Mouse (Mus musculus): ENCODE data around the gene Itpr2. TPM values are rescaled to one million over a fixed set of nuclear protein-coding genes. Genes with fewer than 3 reads are reported as not detected.

Gene Itpr2
- polyA plus RNA-seq, 1 experiment from 2014 or later = 8.0 TPM

GRCm38 (mm10) chr6:146458436-146458835 lies 43.6 kb downstream of the Itpr2 start:
- ATAC-seq (ENCODE audit: low FRiP score) = no peak
- no peaks in the 10 kb centered on the region for H3K9me3 ChIP-seq (replicated peaks)
- no peak overlapping the region for H3K4me3 ChIP-seq
- H3K4me2 ChIP-seq (replicated peaks) = no peak overlapping the region
- no peaks in the 10 kb centered on the region for H3K36me3 ChIP-seq
- peaks cover 14% of the 10 kb centered on the region; the same call in 1 of the 2 replicates for H3K4me1 ChIP-seq
- no peak overlapping the region for H3K27ac ChIP-seq
- H3K27me3 ChIP-seq = no peaks in the 10 kb centered on the region
- 26% methylated on average over 5 of the region's 5 CpGs for WGBS
- H3K9ac ChIP-seq = no peak overlapping the region

DNA sequence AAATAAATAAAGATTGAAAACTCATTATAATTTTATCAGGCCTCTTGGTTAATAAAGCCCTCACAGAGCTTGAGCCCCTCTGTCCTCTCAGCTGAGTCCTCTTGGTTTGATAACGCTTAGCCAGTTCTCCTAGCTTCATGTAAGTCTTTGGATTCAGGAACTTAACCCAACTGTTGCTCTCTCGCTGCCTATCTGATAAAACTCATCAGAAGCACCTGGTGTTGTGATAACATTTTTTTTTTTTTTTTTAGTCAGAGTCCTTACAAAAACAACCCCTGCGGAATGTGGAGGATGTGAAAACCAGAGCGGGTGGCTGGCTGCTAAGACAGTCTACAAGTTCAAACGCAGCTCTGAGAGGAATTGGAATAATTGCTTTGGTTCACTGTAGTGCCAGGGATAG lies 45.3 kb downstream of the Itpr2 start:
- no peak overlapping the region for H3K4me2 ChIP-seq (replicated peaks)
- H3K9me3 ChIP-seq (replicated peaks) = no peaks in the 10 kb centered on the region
- no peak overlapping the region for H3K9ac ChIP-seq
- whole genome bisulfite sequencing = 84% methylated on average over 5 of the region's 5 CpGs
- no peaks in the 10 kb centered on the region for H3K36me3 ChIP-seq
- no peaks in the 10 kb centered on the region for H3K27me3 ChIP-seq
- H3K27ac ChIP-seq = no peak overlapping the region
- no peak for ATAC-seq (ENCODE audit: low FRiP score)
- peaks cover 14% of the 10 kb centered on the region; the same call in 1 of the 2 replicates for H3K4me1 ChIP-seq
- H3K4me3 ChIP-seq = no peak overlapping the region

DNA sequence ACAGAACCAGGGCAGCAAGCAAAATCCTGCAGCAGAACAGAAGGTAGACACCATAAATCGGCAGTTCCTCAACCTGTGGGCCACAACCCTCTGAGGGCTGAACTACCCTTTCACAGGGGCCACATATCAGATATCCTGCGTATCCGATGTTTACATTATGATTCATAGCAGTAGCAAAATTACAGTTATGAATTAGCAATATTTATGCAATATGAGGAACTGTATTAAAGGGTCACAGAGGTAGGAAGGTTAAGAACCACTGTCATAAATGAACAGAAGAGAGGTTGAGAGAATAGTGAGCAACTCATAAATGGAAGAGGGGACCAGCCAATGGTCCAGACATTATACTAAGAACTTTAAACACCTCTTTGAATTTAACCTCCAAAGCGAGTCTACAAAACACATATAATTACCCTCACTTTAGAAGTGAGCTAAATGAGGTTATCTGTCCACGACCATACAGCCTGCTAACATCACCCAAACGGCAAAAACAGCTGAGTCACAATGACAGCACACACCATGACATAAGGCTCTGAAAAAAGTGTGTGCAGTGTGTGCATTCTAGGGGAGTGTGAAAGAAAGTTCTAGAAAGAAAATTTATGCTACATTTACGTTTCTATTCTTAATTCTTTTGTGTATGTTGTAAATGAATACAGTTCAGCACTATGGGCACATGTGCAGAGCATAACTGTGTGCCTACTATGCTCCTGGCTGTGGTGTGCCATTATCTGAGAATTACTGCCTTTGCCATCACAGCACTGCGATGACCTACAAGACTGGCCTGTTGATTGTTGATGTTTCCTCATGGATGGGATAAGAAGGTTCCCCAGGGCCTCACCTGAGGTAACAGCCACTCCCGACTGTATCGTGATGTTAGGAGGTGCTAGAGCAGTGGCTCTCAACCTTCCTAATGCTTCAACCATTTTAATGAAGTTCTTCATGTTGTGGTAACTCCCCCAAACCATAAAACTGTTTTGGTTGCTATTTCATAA lies 47.2 kb downstream of the Itpr2 start:
- Histone ChIP-seq H3K4me2 (replicated peaks) (no peak overlapping the region), H3K4me3 (no peak overlapping the region), H3K27me3 (no peaks in the 10 kb centered on the region), H3K9me3 (replicated peaks) (no peaks in the 10 kb centered on the region), H3K27ac (no peak overlapping the region), H3K4me1 (peaks cover 14% of the 10 kb centered on the region; the same call in 1 of the 2 replicates), H3K9ac (no peak overlapping the region), H3K36me3 (no peaks in the 10 kb centered on the region)
- WGBS = 83% methylated on average over 10 of the region's 10 CpGs
- no peak for ATAC-seq (ENCODE audit: low FRiP score)

GRCm38 (mm10) chr6:146452474-146452873 lies 49.5 kb downstream of the Itpr2 start:
- H3K4me2 ChIP-seq (replicated peaks) = no peak overlapping the region
- H3K36me3 ChIP-seq = no peaks in the 10 kb centered on the region
- H3K27me3 ChIP-seq = no peaks in the 10 kb centered on the region
- H3K9me3 ChIP-seq (replicated peaks) = no peaks in the 10 kb centered on the region
- WGBS = 94% methylated on average over 16 of the region's 16 CpGs
- H3K9ac ChIP-seq = no peak overlapping the region
- no peak for ATAC-seq (ENCODE audit: low FRiP score)
- no peak overlapping the region for H3K27ac ChIP-seq
- H3K4me1 ChIP-seq = no peaks in the 10 kb centered on the region
- H3K4me3 ChIP-seq = no peak overlapping the region

GRCm38 (mm10) chr6:146446032-146446704 lies 55.9 kb downstream of the Itpr2 start:
- 90% methylated on average over 11 of the region's 11 CpGs for WGBS
- no peak for ATAC-seq (ENCODE audit: low FRiP score)

GRCm38 (mm10) chr6:146439826-146440225 lies 62.2 kb downstream of the Itpr2 start:
- H3K27ac ChIP-seq = no peak overlapping the region
- ATAC-seq (ENCODE audit: low FRiP score) = no peak
- H3K4me2 ChIP-seq (replicated peaks) = no peak overlapping the region
- no peaks in the 10 kb centered on the region for H3K36me3 ChIP-seq
- no peaks in the 10 kb centered on the region for H3K27me3 ChIP-seq
- H3K4me1 ChIP-seq = 0 out of 2 replicates have a peak, but pooled peaks cover 3% of the 10 kb centered on the region
- 48% methylated on average over 2 of the region's 2 CpGs for WGBS
- no peak overlapping the region for H3K9ac ChIP-seq
- 0 out of 2 replicates have a peak, but pooled peaks cover 3% of the 10 kb centered on the region for H3K9me3 ChIP-seq (replicated peaks)
- H3K4me3 ChIP-seq = no peak overlapping the region

More at GRCm38 (mm10) chr6:146446032-146446704, 55.9 kb downstream of the Itpr2 start:
- Histone ChIP-seq H3K27ac (no peak overlapping the region), H3K27me3 (no peaks in the 10 kb centered on the region), H3K4me1 (no peaks in the 10 kb centered on the region), H3K9me3 (replicated peaks) (0 out of 2 replicates have a peak, but pooled peaks cover 3% of the 10 kb centered on the region), H3K4me3 (no peak overlapping the region), H3K36me3 (no peaks in the 10 kb centered on the region), H3K9ac (no peak overlapping the region), H3K4me2 (replicated peaks) (no peak overlapping the region)

DNA sequence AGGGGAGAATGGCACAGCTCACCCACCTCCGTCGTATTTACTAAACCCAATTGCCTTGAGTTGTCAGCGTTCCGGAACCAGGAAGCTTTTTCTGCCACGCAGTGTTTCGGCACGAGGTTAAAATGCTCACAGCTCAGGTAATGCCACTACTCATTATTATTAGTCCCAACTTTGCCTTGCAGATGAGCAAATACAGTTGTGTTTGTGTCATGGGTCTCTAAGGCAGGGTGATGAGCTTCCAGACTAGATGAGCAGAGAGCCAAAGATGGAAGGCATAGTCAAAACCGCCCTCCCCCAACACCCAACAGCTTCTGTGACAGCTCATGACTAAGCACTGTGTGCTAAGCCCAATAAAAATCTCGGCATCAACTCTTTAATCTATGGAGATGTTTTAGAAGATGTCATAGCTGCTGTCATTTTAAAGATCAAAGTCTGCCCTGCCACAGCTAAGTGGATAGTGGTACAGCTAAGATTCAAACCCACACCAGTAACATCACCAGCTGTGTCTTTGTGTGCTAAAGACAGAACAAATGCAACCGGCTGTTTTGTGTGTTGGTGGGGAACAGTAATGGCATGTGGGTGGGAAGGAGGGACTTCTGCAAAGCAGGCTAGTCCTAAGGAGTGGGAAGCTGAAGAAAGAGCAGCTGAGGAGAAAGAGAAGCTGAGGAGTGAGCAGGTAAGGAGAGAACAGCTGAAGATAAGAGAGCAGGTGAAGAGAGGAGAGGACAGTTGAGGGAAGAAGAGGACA lies 62.8 kb downstream of the Itpr2 start:
- H3K27ac ChIP-seq = no peak overlapping the region
- ATAC-seq (ENCODE audit: low FRiP score) = no peak
- H3K4me1 ChIP-seq = 0 out of 2 replicates have a peak, but pooled peaks cover 3% of the 10 kb centered on the region
- no peak overlapping the region for H3K4me2 ChIP-seq (replicated peaks)
- no peaks in the 10 kb centered on the region for H3K36me3 ChIP-seq
- WGBS = 81% methylated on average over 10 of the region's 10 CpGs
- 0 out of 2 replicates have a peak, but pooled peaks cover 3% of the 10 kb centered on the region for H3K9me3 ChIP-seq (replicated peaks)
- H3K27me3 ChIP-seq = no peaks in the 10 kb centered on the region
- no peak overlapping the region for H3K4me3 ChIP-seq
- H3K9ac ChIP-seq = no peak overlapping the region

- 0 out of 2 replicates have a peak, but pooled peaks cover 3% of the 10 kb centered on the region for H3K4me1 ChIP-seq
- no peak overlapping the region for H3K4me3 ChIP-seq
- WGBS = 81% methylated on average over 7 of the region's 7 CpGs
- no peak overlapping the region for H3K4me2 ChIP-seq (replicated peaks)
- H3K27me3 ChIP-seq = no peaks in the 10 kb centered on the region
- ATAC-seq (ENCODE audit: low FRiP score) = no peak
- H3K9ac ChIP-seq = no peak overlapping the region
- no peak overlapping the region for H3K27ac ChIP-seq
- H3K36me3 ChIP-seq = no peaks in the 10 kb centered on the region
- H3K9me3 ChIP-seq (replicated peaks) = 0 out of 2 replicates have a peak, but pooled peaks cover 3% of the 10 kb centered on the region
These were observed 64.0 kb downstream of the Itpr2 start for GRCm38 (mm10) chr6:146438057-146438456.

DNA sequence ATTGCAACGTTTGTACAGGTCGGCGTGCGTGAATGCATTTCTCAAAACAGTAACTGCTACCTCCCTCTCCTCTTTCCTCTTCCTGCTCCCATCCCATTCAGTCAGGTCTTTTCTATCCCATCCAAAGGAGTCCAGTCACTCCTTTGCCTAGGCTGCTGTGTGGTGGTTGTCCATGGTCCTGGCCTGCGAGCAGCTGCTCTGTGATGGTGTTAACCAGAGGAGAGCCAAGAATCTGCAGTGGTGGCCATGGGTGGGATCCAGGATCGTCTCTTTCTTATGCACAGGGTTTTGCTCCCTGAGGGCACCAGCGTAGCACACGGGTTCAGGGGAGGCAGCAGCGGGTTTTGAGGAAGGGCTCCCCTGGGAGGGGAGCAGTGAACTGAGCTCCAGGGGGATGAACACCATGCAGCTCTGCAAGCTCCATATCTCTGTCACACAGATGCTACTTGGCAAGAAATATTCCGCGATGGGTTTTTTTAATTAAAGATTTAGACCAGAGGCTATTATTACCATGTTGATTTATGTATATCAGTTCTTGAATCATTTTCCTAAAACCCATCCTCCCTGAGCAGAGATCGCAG lies 65.0 kb downstream of the Itpr2 start:
- 52% methylated on average over 12 of the region's 12 CpGs for WGBS
- ATAC-seq (ENCODE audit: low FRiP score) = no peak
- H3K27ac ChIP-seq = no peak overlapping the region
- H3K4me2 ChIP-seq (replicated peaks) = no peak overlapping the region
- H3K36me3 ChIP-seq = no peaks in the 10 kb centered on the region
- 0 out of 2 replicates have a peak, but pooled peaks cover 2% of the 10 kb centered on the region for H3K9me3 ChIP-seq (replicated peaks)
- 0 out of 2 replicates have a peak, but pooled peaks cover 3% of the 10 kb centered on the region for H3K4me1 ChIP-seq
- no peak overlapping the region for H3K9ac ChIP-seq
- no peaks in the 10 kb centered on the region for H3K27me3 ChIP-seq
- H3K4me3 ChIP-seq = no peak overlapping the region

- Histone ChIP-seq H3K27ac (no peak overlapping the region), H3K4me2 (replicated peaks) (no peak overlapping the region), H3K4me1 (0 out of 2 replicates have a peak, but pooled peaks cover 3% of the 10 kb centered on the region), H3K4me3 (no peak overlapping the region), H3K36me3 (no peaks in the 10 kb centered on the region), H3K27me3 (no peaks in the 10 kb centered on the region), H3K9me3 (replicated peaks) (no peaks in the 10 kb centered on the region), H3K9ac (no peak overlapping the region)
- WGBS = 87% methylated on average over 2 of the region's 2 CpGs
- no peak for ATAC-seq (ENCODE audit: low FRiP score)
These were observed 67.8 kb downstream of the Itpr2 start for GRCm38 (mm10) chr6:146434217-146434616.

GRCm38 (mm10) chr6:146432218-146432865 lies 69.7 kb downstream of the Itpr2 start:
- no peak for ATAC-seq (ENCODE audit: low FRiP score)
- H3K4me3 ChIP-seq = no peak overlapping the region
- H3K4me1 ChIP-seq = 0 out of 2 replicates have a peak, but pooled peaks cover 3% of the 10 kb centered on the region
- no peaks in the 10 kb centered on the region for H3K9me3 ChIP-seq (replicated peaks)
- no peaks in the 10 kb centered on the region for H3K27me3 ChIP-seq
- no peaks in the 10 kb centered on the region for H3K36me3 ChIP-seq
- 84% methylated on average over 8 of the region's 8 CpGs for WGBS
- no peak overlapping the region for H3K4me2 ChIP-seq (replicated peaks)
- H3K27ac ChIP-seq = no peak overlapping the region
- H3K9ac ChIP-seq = no peak overlapping the region

All from hindbrain, embryonic 12.5 days (tissue).